Mouse (Mus musculus): ENCODE data around the gene Rbm20. TPM values are rescaled to one million over a fixed set of nuclear protein-coding genes. Genes with fewer than 3 reads are reported as not detected.

Gene Rbm20
- total and polyA plus RNA-seq, 3 experiments = 0.05 to 0.56 (median 0.08) TPM

- H3K36me3 ChIP-seq (replicated peaks in 1 of 2; ENCODE audit: control insufficient read depth in 1 of 2, insufficient read depth in 1 of 2, low read length in 1 of 2) = no peaks in the 10 kb centered on the region
- in situ Hi-C loops (cut with MboI; ENCODE audit: low pct_ligation_motif_present, low pct_unique_long_range_greater_than_20kb, low sequenced_read_pairs) = no loop called here
- TF ChIP-seq IRF4 (IDR thresholded peaks at IDR 0.05; ENCODE audit: low read depth, low read length) (no peak), EP300 (IDR thresholded peaks at IDR 0.05; ENCODE audit: low read length) (no peak), RCOR1 (conservative IDR thresholded peaks at IDR 0.05; ENCODE audit: low read depth, low read length) (no peak), GABPA (IDR thresholded peaks at IDR 0.05; ENCODE audit: insufficient replicate concordance, low read depth, low read length) (no peak), USF1 (IDR thresholded peaks at IDR 0.05; ENCODE audit: low read depth, low read length) (no peak), CHD1 (IDR thresholded peaks at IDR 0.05; ENCODE audit: low read depth, low read length) (no peak), POLR2AphosphoS2 (IDR thresholded peaks at IDR 0.05; ENCODE audit: low read depth, low read length) (no peak), CHD2 (IDR thresholded peaks at IDR 0.05; ENCODE audit: low read length) (no peak), CTCF (conservative IDR thresholded peaks at IDR 0.05 in 1 of 2, IDR thresholded peaks at IDR 0.05 in 1 of 2; ENCODE audit: low read depth in 2 of 2, low read length in 2 of 2) (no peak)
- no peak for DNase-seq (ENCODE audit: extremely low read depth)
- no peak overlapping the region for H3K9ac ChIP-seq (ENCODE audit: insufficient read depth, low read depth)
- no peaks in the 10 kb centered on the region for H3K79me2 ChIP-seq (replicated peaks; ENCODE audit: control insufficient read depth, extremely low read depth, insufficient read depth, poor library complexity, severe bottlenecking)
- H3K4me1 ChIP-seq (ENCODE audit: control insufficient read depth in 1 of 2, insufficient read depth in 2 of 2) = no peaks in the 10 kb centered on the region
- H3K9me3 ChIP-seq (replicated peaks; ENCODE audit: low read length) = no peaks in the 10 kb centered on the region
- H3K27ac ChIP-seq (ENCODE audit: insufficient read depth, low read depth) = no peak overlapping the region
- dilution Hi-C loops (cut with MboI; ENCODE audit: extremely low pct_ligation_motif_present, extremely low pct_unique_long_range_greater_than_20kb, low sequenced_read_pairs) = no loop called here
- no peak overlapping the region for H3K4me2 ChIP-seq (ENCODE audit: insufficient read depth, low read depth, poor library complexity, severe bottlenecking)
- no peaks in the 10 kb centered on the region for H3K27me3 ChIP-seq (replicated peaks)
- no peak overlapping the region for H3K4me3 ChIP-seq (replicated peaks in 1 of 3; ENCODE audit: low read depth in 2 of 3, low read length in 2 of 3, poor library complexity in 1 of 3)
These were observed 15.0 kb upstream of the Rbm20 start for GRCm38 (mm10) chr19:53661938-53662722.

- H3K27me3 ChIP-seq (replicated peaks) = no peaks in the 10 kb centered on the region
- dilution Hi-C loops (cut with MboI; ENCODE audit: extremely low pct_ligation_motif_present, extremely low pct_unique_long_range_greater_than_20kb, low sequenced_read_pairs) = no loop called here
- DNase-seq (ENCODE audit: extremely low read depth) = no peak
These were observed 12.3 kb upstream of the Rbm20 start for GRCm38 (mm10) chr19:53664831-53665230.

GRCm38 (mm10) chr19:53665391-53665790 lies 11.7 kb upstream of the Rbm20 start:
- no peaks in the 10 kb centered on the region for H3K79me2 ChIP-seq (replicated peaks; ENCODE audit: control insufficient read depth, extremely low read depth, insufficient read depth, poor library complexity, severe bottlenecking)
- no peak overlapping the region for H3K4me2 ChIP-seq (ENCODE audit: insufficient read depth, low read depth, poor library complexity, severe bottlenecking)
- H3K4me1 ChIP-seq (ENCODE audit: control insufficient read depth in 1 of 2, insufficient read depth in 2 of 2) = peaks cover 0 to 16% of the 10 kb centered on the region in 2 experiments; a peak in 2 of 4 replicates
- H3K9ac ChIP-seq (ENCODE audit: insufficient read depth, low read depth) = no peak overlapping the region
- TF ChIP-seq JUND (conservative IDR thresholded peaks at IDR 0.05; ENCODE audit: low read depth, low read length) = no peak
- no peak for TF ChIP-seq MEF2A (IDR thresholded peaks at IDR 0.05; ENCODE audit: borderline replicate concordance, low read depth, low read length)
- no peak for TF ChIP-seq CTCF (conservative IDR thresholded peaks at IDR 0.05 in 1 of 2, IDR thresholded peaks at IDR 0.05 in 1 of 2; ENCODE audit: low read depth in 2 of 2, low read length in 2 of 2)
- TF ChIP-seq EP300 (IDR thresholded peaks at IDR 0.05; ENCODE audit: low read length) = no peak
- TF ChIP-seq JUN (IDR thresholded peaks at IDR 0.05; ENCODE audit: insufficient read depth, low read depth, low read length) = no peak
- TF ChIP-seq UBTF (IDR thresholded peaks at IDR 0.05; ENCODE audit: low read depth, low read length) = no peak
- TF ChIP-seq RAD21 (IDR thresholded peaks at IDR 0.05; ENCODE audit: low read depth, low read length) = no peak
- TF ChIP-seq USF2 (conservative IDR thresholded peaks at IDR 0.05; ENCODE audit: low read depth, low read length) = no peak
- no peak for TF ChIP-seq MXI1 (IDR thresholded peaks at IDR 0.05; ENCODE audit: low read depth, low read length)
- TF ChIP-seq E2F4 (IDR thresholded peaks at IDR 0.05; ENCODE audit: insufficient replicate concordance, low read depth, low read length) = no peak
- TF ChIP-seq ZKSCAN1 (IDR thresholded peaks at IDR 0.05; ENCODE audit: borderline replicate concordance, low read depth, low read length) = no peak
- no peak for TF ChIP-seq ZC3H11A (IDR thresholded peaks at IDR 0.05; ENCODE audit: low read depth, low read length)
- TF ChIP-seq PAX5 (IDR thresholded peaks at IDR 0.05; ENCODE audit: low read length) = no peak
- no peaks in the 10 kb centered on the region for H3K36me3 ChIP-seq (replicated peaks in 1 of 2; ENCODE audit: control insufficient read depth in 1 of 2, insufficient read depth in 1 of 2, low read length in 1 of 2)
- H3K27me3 ChIP-seq (replicated peaks) = no peaks in the 10 kb centered on the region
- DNase-seq (ENCODE audit: extremely low read depth) = no peak
- in situ Hi-C loops (cut with MboI; ENCODE audit: low pct_ligation_motif_present, low pct_unique_long_range_greater_than_20kb, low sequenced_read_pairs) (no loop called here), dilution Hi-C loops (cut with MboI; ENCODE audit: extremely low pct_ligation_motif_present, extremely low pct_unique_long_range_greater_than_20kb, low sequenced_read_pairs) (no loop called here)
- no peak overlapping the region for H3K27ac ChIP-seq (ENCODE audit: insufficient read depth, low read depth)
- no peak overlapping the region for H3K4me3 ChIP-seq (replicated peaks in 1 of 3; ENCODE audit: low read depth in 2 of 3, low read length in 2 of 3, poor library complexity in 1 of 3)
- no peaks in the 10 kb centered on the region for H3K9me3 ChIP-seq (replicated peaks; ENCODE audit: low read length)

More at GRCm38 (mm10) chr19:53664831-53665230, 12.3 kb upstream of the Rbm20 start:
- no peaks in the 10 kb centered on the region for H3K9me3 ChIP-seq (replicated peaks; ENCODE audit: low read length)
- in situ Hi-C loops (cut with MboI; ENCODE audit: low pct_ligation_motif_present, low pct_unique_long_range_greater_than_20kb, low sequenced_read_pairs) = no loop called here
- H3K9ac ChIP-seq (ENCODE audit: insufficient read depth, low read depth) = no peak overlapping the region
- H3K4me2 ChIP-seq (ENCODE audit: insufficient read depth, low read depth, poor library complexity, severe bottlenecking) = no peak overlapping the region
- H3K4me1 ChIP-seq (ENCODE audit: control insufficient read depth in 1 of 2, insufficient read depth in 2 of 2) = peaks cover 0 to 12% of the 10 kb centered on the region in 2 experiments; a peak in 2 of 4 replicates
- no peaks in the 10 kb centered on the region for H3K79me2 ChIP-seq (replicated peaks; ENCODE audit: control insufficient read depth, extremely low read depth, insufficient read depth, poor library complexity, severe bottlenecking)
- no peaks in the 10 kb centered on the region for H3K36me3 ChIP-seq (replicated peaks in 1 of 2; ENCODE audit: control insufficient read depth in 1 of 2, insufficient read depth in 1 of 2, low read length in 1 of 2)
- H3K27ac ChIP-seq (ENCODE audit: insufficient read depth, low read depth) = no peak overlapping the region
- H3K4me3 ChIP-seq (replicated peaks in 1 of 3; ENCODE audit: low read depth in 2 of 3, low read length in 2 of 3, poor library complexity in 1 of 3) = no peak overlapping the region
- TF ChIP-seq MAX (IDR thresholded peaks at IDR 0.05; ENCODE audit: low read length) (no peak), SMC3 (IDR thresholded peaks at IDR 0.05; ENCODE audit: low read depth, low read length) (no peak), ZKSCAN1 (IDR thresholded peaks at IDR 0.05; ENCODE audit: borderline replicate concordance, low read depth, low read length) (no peak), POLR2A (IDR thresholded peaks at IDR 0.05; ENCODE audit: low read depth, low read length) (no peak), CTCF (conservative IDR thresholded peaks at IDR 0.05 in 1 of 2, IDR thresholded peaks at IDR 0.05 in 1 of 2; ENCODE audit: low read depth in 2 of 2, low read length in 2 of 2) (no peak)

Data from CH12.LX (cell line).